Mouse (Mus musculus) lung, adult 2 months (tissue): Measurements from ENCODE around the gene Tbcc. TPM values are rescaled to one million over a fixed set of nuclear protein-coding genes. Genes with fewer than 3 reads are reported as not detected.

ENCODE experiments used
- DNase-seq: peaks from one replicate; pipeline ENCODE4 v3.0.0; 2022
- H3K4me1 ChIP-seq: fragments of 200-500 bp; 2 replicates; pipeline ENCODE4 v1.6.1; 2011; ENCODE audit warnings: low read length; ENCODE audit not compliant: control insufficient read depth, insufficient read depth
- H3K4me3 ChIP-seq: fragments of 200-500 bp; replicated peaks from 2 replicates; pipeline ENCODE3; 2011; ENCODE audit warnings: low read depth, mild to moderate bottlenecking, control low read depth, low read length; ENCODE audit errors: extremely low read depth
- CTCF ChIP-seq: fragments of 200-500 bp; IDR thresholded peaks from 2 replicates; pipeline ENCODE4 v1.5.1; 2011; ENCODE audit warnings: mild to moderate bottlenecking, low read length, control low read depth; ENCODE audit not compliant: insufficient read depth
- POLR2A ChIP-seq: fragments of 200-500 bp; IDR thresholded peaks from 2 replicates; pipeline ENCODE4 v1.6.1; 2011; ENCODE audit warnings: low read depth, mild to moderate bottlenecking, control low read depth, low read length, borderline replicate concordance; ENCODE audit errors: extremely low read depth
- WGBS: fragments of 180-500 bp; shearing (Covaris S2); methylation state at CpG from one replicate; pipeline ENCODE4 v1.1.7; 2018; 5-methylcytosine and 5-hydroxymethylcytosine counted together
- polyA plus RNA-seq: library from polyadenylated mRNA; depleted of rRNA; stranded (reverse); fragments of >200 nt; gene quantifications from 2 replicates; pipeline ENCODE4 v1.2.3, GENCODE M21; 2012

The Tbcc gene
- polyA plus RNA-seq, 1 experiment: 17.9 TPM

DNA sequence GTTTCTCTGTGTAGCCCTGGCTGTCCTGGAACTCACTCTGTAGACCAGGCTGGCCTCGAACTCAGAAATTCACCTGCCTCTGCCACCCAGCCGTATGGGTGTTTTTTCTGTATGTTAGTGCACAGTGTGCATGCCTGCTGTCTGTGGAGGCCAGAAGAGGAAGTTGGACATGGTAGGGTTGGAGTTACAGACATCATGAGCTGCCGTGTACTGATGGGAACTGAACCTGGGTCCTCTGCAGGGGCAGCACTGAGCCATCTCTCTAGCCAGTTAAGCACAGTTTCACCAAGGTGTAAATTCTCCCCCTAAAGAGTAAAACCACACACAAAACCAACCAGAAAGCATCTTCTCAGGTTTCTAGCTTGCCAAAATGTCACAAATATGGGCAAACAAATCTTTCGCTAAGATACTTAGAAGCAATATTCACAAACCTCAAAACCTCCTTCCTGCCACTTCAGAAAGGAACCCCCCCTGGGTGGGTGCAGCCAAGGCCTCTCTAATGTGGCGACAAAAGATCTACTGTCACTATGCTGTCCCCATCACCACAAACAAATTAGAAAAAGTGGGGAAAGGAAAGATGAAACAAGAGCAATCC is 20.2 kb upstream of the Tbcc start:
- DNase-seq: no peak
- H3K4me1 ChIP-seq: peaks cover 7% of the 10 kb centered on the region; the same call in 1 of the 2 replicates
- no peak overlapping the region for H3K4me3 ChIP-seq
- 86% methylated on average over 5 of the region's 5 CpGs for WGBS
- no peak for TF ChIP-seq CTCF
- TF ChIP-seq POLR2A: no peak

DNA sequence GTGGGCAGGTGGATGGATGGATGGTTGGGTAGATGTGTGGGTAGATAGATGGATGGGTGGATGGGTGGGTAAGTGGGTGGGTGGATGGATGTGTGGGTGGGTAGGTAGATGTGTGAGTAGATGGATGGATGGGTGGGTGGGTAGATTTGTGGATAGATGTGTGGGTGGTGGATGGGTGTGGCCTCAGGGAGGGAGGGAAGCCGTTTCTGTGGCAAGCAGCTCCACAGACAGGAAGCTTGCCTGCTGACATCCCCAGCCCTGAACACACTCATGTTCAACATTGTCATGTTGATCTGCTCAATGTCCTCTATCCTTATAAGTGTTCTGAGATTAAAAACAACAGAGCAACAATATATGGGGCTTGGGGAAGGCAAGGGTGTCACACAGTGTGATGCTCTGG is 19.6 kb upstream of the Tbcc start:
- WGBS: 5% methylated on average over 1 of the region's 1 CpGs
- Histone ChIP-seq H3K4me3 (no peak overlapping the region), H3K4me1 (peaks cover 7% of the 10 kb centered on the region; the same call in 1 of the 2 replicates)
- TF ChIP-seq POLR2A: no peak
- TF ChIP-seq CTCF: no peak
- no peak for DNase-seq

DNA sequence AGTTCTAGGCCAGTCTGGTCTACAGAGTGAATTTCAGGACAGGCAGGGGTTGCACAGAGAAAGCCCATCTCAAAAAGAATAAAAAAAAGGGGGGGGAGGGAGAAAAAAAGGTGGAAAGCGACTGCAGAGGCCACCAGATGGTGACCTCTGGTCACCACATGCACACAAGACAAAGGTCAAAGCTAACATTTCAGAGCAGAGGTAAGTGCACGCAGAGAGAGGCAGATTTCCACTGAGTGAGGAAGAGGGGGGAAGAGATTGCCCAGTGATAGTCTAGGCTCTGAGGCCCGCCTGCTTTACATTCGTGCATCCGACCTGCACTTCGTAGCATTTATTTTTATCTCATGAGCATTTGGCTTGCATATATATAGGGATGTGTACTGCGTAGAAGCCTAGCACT is 17.7 kb upstream of the Tbcc start:
- no peak overlapping the region for H3K4me3 ChIP-seq
- 96% methylated on average over 7 of the region's 7 CpGs for WGBS
- peaks cover 7% of the 10 kb centered on the region; the same call in 1 of the 2 replicates for H3K4me1 ChIP-seq
- TF ChIP-seq POLR2A (no peak), CTCF (no peak)
- no peak for DNase-seq

DNA sequence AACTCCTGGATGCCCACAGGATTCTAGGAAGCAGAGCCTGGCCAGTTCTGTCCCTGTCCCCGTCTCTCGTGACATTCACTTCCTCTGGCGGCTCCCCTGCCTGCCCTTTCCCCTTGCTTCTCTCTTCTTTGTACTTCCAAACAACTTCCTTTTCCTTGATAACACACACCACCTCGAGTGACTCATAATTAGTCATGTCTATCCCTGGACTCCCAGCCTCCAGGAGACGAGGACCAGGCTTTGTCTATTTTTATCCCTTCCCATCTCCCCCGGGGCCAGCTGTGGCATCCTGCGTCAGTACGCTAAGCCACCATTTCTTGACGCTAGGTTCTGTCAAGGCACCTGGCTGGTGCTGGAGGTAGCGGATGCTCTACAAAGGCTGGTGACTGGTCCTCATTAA is 16.4 kb upstream of the Tbcc start:
- peaks cover 7% of the 10 kb centered on the region; the same call in 1 of the 2 replicates for H3K4me1 ChIP-seq
- 21% methylated on average over 10 of the region's 10 CpGs for WGBS
- TF ChIP-seq CTCF (no peak), POLR2A (no peak)
- no peak for DNase-seq
- no peak overlapping the region for H3K4me3 ChIP-seq

DNA sequence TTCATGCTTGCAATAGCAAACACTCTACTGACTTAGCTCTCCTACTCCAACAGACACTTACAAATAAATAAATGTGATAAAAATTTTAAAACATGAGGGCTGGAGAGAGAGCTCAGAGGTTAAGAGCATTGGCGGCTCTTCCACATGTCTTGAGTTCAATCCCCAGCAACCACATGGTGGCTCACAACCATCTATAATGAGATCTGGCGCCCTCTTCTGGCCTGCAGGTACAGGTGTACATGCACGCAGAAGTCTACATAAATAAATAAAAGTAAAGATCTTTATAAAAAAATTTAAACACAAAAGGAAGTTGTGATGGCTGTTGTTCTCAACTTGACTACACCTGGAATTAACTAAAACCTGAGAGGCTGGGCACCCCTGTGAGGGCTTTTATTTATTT is 14.9 kb upstream of the Tbcc start:
- Histone ChIP-seq H3K4me3 (no peak overlapping the region), H3K4me1 (peaks cover 15% of the 10 kb centered on the region)
- DNase-seq: no peak
- TF ChIP-seq CTCF (0 out of 2 replicates have a peak, but pooled peaks have one; percentile 11), POLR2A (no peak)
- WGBS: 84% methylated on average over 3 of the region's 3 CpGs

DNA sequence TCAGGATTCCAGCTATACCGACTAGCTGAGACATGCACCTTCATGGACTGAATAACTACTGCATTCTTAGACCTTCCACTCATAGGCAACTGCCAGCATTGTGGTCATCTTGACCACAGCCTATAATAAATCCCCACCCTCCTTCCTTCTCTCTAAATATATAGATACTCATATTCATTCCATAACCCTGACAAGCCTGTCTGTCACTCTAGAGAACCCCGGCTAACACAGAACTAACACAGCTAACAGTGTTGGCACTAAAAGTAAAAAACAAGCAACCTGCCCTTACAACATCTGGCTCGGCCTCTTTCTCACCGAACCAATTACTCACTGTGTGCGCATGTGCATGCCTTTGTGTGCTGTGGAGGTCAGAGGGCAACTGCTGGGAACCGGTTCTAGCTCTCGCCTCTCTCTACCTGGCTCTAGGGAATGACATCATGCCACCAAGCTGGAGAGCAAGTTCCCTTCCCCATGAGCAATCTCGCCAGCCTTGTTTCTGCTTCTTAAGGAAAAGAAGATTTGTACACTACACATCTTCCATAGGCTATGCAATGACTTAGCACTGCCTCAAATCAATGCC is 14.0 kb upstream of the Tbcc start:
- TF ChIP-seq POLR2A (no peak), CTCF (no peak)
- 64% methylated on average over 8 of the region's 8 CpGs for WGBS
- no peak for DNase-seq
- Histone ChIP-seq H3K4me1 (peaks cover 15% of the 10 kb centered on the region), H3K4me3 (no peak overlapping the region)

DNA sequence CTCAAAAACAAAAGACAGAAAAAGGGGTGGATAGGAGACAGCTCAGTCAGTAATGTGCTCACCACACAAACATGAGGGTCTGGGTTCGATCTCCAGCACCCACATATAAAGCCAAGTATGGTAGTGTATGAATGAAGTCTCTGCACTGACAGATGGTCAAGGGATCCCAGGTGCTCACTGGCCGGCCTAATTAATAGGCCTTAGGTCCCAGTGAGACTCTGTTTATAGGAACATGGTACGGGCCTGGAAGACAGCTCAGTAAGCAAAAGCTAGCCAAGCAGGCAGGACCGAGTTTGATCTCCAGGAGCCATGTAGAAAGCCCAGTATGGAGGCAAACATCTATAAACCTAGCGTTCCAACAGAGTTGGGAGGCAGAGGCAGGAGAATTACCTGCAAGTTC is 13.4 kb upstream of the Tbcc start:
- TF ChIP-seq POLR2A (no peak), CTCF (no peak)
- Histone ChIP-seq H3K4me3 (no peak overlapping the region), H3K4me1 (peaks cover 15% of the 10 kb centered on the region)
- WGBS: 91% methylated on average over 5 of the region's 5 CpGs
- DNase-seq: no peak

DNA sequence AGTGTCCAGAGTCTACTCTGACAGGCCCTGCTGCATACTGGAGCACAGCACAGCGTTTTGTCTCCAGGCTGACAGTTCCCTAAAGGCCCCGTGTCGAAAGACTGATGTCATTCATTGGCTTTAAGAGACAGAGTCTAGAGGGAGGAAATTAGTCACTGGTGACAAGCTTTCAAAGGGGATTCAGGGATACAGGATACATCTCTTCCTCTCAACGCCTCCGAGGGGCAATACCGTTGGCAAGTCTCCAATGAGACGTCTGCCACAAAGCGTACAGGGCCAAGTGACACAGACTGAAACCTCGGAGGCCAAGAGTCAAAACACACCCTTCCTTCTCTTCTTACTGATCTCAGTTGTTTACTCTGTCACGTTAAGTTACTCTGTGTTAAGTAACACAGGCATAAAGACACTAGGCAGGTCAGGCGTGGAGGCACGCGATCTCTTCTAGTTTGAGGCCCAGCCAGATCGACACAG is 10.6 kb upstream of the Tbcc start:
- peaks cover 9% of the 10 kb centered on the region for H3K4me1 ChIP-seq
- no peak for DNase-seq
- 18% methylated on average over 14 of the region's 14 CpGs for WGBS
- TF ChIP-seq CTCF (no peak), POLR2A (peak; percentile 4; the same call in 1 of the 2 replicates)
- no peak overlapping the region for H3K4me3 ChIP-seq

DNA sequence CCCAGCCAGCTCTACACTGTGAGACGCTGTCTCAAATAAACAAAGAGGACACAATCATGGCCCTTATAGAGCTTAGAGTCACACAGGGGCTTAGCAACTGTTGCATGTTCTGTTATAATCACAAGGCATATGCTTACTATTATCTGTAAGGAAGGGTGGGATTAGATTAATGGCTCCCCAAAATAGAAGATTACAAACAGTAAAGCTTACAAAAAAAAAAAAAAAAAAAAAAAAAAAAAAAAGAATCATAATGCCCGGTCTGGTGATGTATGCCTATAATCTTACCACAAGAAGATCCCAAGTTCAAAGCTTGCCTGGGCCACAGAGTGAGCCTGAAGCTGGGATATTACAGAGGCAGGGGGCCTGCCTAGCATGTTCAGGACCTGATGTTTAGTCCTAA is 10.2 kb upstream of the Tbcc start:
- H3K4me3 ChIP-seq: no peak overlapping the region
- TF ChIP-seq CTCF (no peak), POLR2A (no peak)
- no peak for DNase-seq
- 13% methylated on average over 2 of the region's 2 CpGs for WGBS
- H3K4me1 ChIP-seq: peaks cover 9% of the 10 kb centered on the region

DNA sequence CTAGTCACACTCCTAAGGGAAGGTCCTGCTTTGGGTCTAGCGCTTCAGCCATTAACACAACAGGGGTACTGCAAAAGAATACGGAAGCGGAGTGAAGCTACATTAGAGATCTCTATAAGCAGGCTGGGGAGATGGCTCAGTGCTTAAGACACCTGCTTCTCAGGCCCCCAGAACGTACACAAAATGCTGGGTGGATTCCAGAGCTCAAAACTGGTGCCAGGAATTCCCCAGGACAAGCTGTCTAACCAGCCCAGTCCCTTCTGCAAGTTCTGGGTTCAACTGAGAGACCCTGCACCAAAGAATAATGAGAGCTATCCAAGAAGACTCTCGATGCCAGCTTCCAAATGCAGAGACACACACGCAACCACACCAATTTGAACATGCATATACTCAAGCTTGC is 8.8 kb upstream of the Tbcc start:
- peaks cover 9% of the 10 kb centered on the region for H3K4me1 ChIP-seq
- no peak overlapping the region for H3K4me3 ChIP-seq
- 86% methylated on average over 6 of the region's 6 CpGs for WGBS
- no peak for DNase-seq
- TF ChIP-seq CTCF: no peak
- no peak for TF ChIP-seq POLR2A
